Mouse (Mus musculus): ENCODE data around the gene Blvrb. TPM values are rescaled to one million over a fixed set of nuclear protein-coding genes. Genes with fewer than 3 reads are reported as not detected.

Blvrb gene
- polyA plus RNA-seq, 1 experiment from 2014 or later = 17.1 TPM

GRCm38 (mm10) chr7:27428002-27428401, 19.8 kb upstream of the Blvrb start:
- WGBS = 84% methylated on average over 11 of the region's 11 CpGs
- no peak for ATAC-seq (replicated peaks)
- no peak overlapping the region for H3K27ac ChIP-seq (replicated peaks)
- H3K9me3 ChIP-seq = 0 out of 2 replicates have a peak, but pooled peaks cover 2% of the 10 kb centered on the region
- no peak overlapping the region for H3K4me3 ChIP-seq
- peaks cover 6% of the 10 kb centered on the region; the same call in 1 of the 2 replicates for H3K36me3 ChIP-seq
- H3K4me1 ChIP-seq = no peaks in the 10 kb centered on the region
- no peak overlapping the region for H3K9ac ChIP-seq (replicated peaks)
- no peaks in the 10 kb centered on the region for H3K27me3 ChIP-seq
- no peak overlapping the region for H3K4me2 ChIP-seq (replicated peaks)

GRCm38 (mm10) chr7:27429135-27429534, 18.6 kb upstream of the Blvrb start:
- ATAC-seq (replicated peaks) = no peak
- H3K27ac ChIP-seq (replicated peaks) = no peak overlapping the region
- 63% methylated on average over 2 of the region's 2 CpGs for WGBS

GRCm38 (mm10) chr7:27433349-27433748, 14.4 kb upstream of the Blvrb start:
- no peak for ATAC-seq (replicated peaks)
- Histone ChIP-seq H3K4me2 (replicated peaks) (no peak overlapping the region), H3K9me3 (0 out of 2 replicates have a peak, but pooled peaks cover 2% of the 10 kb centered on the region), H3K27me3 (peaks cover 16% of the 10 kb centered on the region; the same call in 1 of the 2 replicates), H3K9ac (replicated peaks) (no peak overlapping the region), H3K4me1 (no peaks in the 10 kb centered on the region), H3K4me3 (no peak overlapping the region), H3K27ac (replicated peaks) (no peak overlapping the region), H3K36me3 (peaks cover 4% of the 10 kb centered on the region; the same call in 1 of the 2 replicates)
- whole genome bisulfite sequencing = 34% methylated on average over 10 of the region's 10 CpGs

More at GRCm38 (mm10) chr7:27429135-27429534, 18.6 kb upstream of the Blvrb start:
- Histone ChIP-seq H3K9me3 (0 out of 2 replicates have a peak, but pooled peaks cover 2% of the 10 kb centered on the region), H3K4me2 (replicated peaks) (no peak overlapping the region), H3K27me3 (0 out of 2 replicates have a peak, but pooled peaks cover 3% of the 10 kb centered on the region), H3K4me3 (no peak overlapping the region), H3K4me1 (no peaks in the 10 kb centered on the region), H3K9ac (replicated peaks) (no peak overlapping the region), H3K36me3 (peaks cover 4% of the 10 kb centered on the region; the same call in 1 of the 2 replicates)

GRCm38 (mm10) chr7:27433794-27434193, 14.0 kb upstream of the Blvrb start:
- H3K4me3 ChIP-seq = no peak overlapping the region
- no peak overlapping the region for H3K4me2 ChIP-seq (replicated peaks)
- H3K9ac ChIP-seq (replicated peaks) = no peak overlapping the region
- peaks cover 4% of the 10 kb centered on the region; the same call in 1 of the 2 replicates for H3K36me3 ChIP-seq
- H3K27me3 ChIP-seq = peaks cover 16% of the 10 kb centered on the region; the same call in 1 of the 2 replicates
- 16% methylated on average over 10 of the region's 10 CpGs for WGBS
- H3K27ac ChIP-seq (replicated peaks) = no peak overlapping the region
- H3K9me3 ChIP-seq = 0 out of 2 replicates have a peak, but pooled peaks cover 2% of the 10 kb centered on the region
- no peak for ATAC-seq (replicated peaks)
- H3K4me1 ChIP-seq = no peaks in the 10 kb centered on the region

GRCm38 (mm10) chr7:27437544-27437943, 10.2 kb upstream of the Blvrb start:
- WGBS = 58% methylated on average over 5 of the region's 5 CpGs
- Histone ChIP-seq H3K27ac (replicated peaks) (no peak overlapping the region), H3K4me2 (replicated peaks) (no peak overlapping the region), H3K9ac (replicated peaks) (no peak overlapping the region), H3K36me3 (no peaks in the 10 kb centered on the region; the same call in 1 of the 2 replicates), H3K9me3 (no peaks in the 10 kb centered on the region), H3K4me1 (no peaks in the 10 kb centered on the region), H3K4me3 (no peak overlapping the region), H3K27me3 (peaks cover 16% of the 10 kb centered on the region; the same call in 1 of the 2 replicates)
- no peak for ATAC-seq (replicated peaks)

- Histone ChIP-seq H3K27me3 (peaks cover 7% of the 10 kb centered on the region; the same call in 1 of the 2 replicates), H3K27ac (replicated peaks) (no peak overlapping the region), H3K9ac (replicated peaks) (no peak overlapping the region), H3K4me1 (no peaks in the 10 kb centered on the region), H3K9me3 (no peaks in the 10 kb centered on the region), H3K36me3 (no peaks in the 10 kb centered on the region; the same call in 1 of the 2 replicates), H3K4me2 (replicated peaks) (no peak overlapping the region), H3K4me3 (no peak overlapping the region)
- 84% methylated on average over 4 of the region's 4 CpGs for WGBS
- no peak for ATAC-seq (replicated peaks)
These were observed 7.8 kb upstream of the Blvrb start for GRCm38 (mm10) chr7:27440014-27440413.

GRCm38 (mm10) chr7:27446051-27446450, 1.7 kb upstream of the Blvrb start:
- Histone ChIP-seq H3K27ac (replicated peaks) (peak overlapping the region; percentile 53), H3K36me3 (no peaks in the 10 kb centered on the region), H3K4me2 (replicated peaks) (peak overlapping the region; percentile 73), H3K4me3 (peak overlapping the region; percentile 51), H3K27me3 (no peaks in the 10 kb centered on the region), H3K9me3 (no peaks in the 10 kb centered on the region), H3K4me1 (peaks cover 12% of the 10 kb centered on the region; the same call in 1 of the 2 replicates), H3K9ac (replicated peaks) (peak overlapping the region; percentile 72)
- ATAC-seq (replicated peaks) = no peak
- WGBS = 2% methylated on average over 15 of the region's 18 CpGs

GRCm38 (mm10) chr7:27446521-27447418, 1.0 kb upstream of the Blvrb start:
- Histone ChIP-seq H3K4me1 (peaks cover 12% of the 10 kb centered on the region; the same call in 1 of the 2 replicates), H3K36me3 (no peaks in the 10 kb centered on the region), H3K4me2 (replicated peaks) (peak overlapping the region; percentile 73), H3K9me3 (no peaks in the 10 kb centered on the region), H3K9ac (replicated peaks) (peak overlapping the region; percentile 72), H3K27me3 (no peaks in the 10 kb centered on the region), H3K4me3 (peak overlapping the region; percentile 51), H3K27ac (replicated peaks) (peak overlapping the region; percentile 53)
- 6% methylated on average over 48 of the region's 53 CpGs for WGBS
- peak; percentile 52 for ATAC-seq (replicated peaks)

GRCm38 (mm10) chr7:27448421-27449206, 836 bp downstream of the Blvrb start:
- no peak overlapping the region for H3K9ac ChIP-seq (replicated peaks)
- WGBS = 58% methylated on average over 15 of the region's 15 CpGs
- H3K9me3 ChIP-seq = no peaks in the 10 kb centered on the region
- H3K27me3 ChIP-seq = no peaks in the 10 kb centered on the region
- H3K4me2 ChIP-seq (replicated peaks) = peak overlapping the region; percentile 73
- no peak; the same call in 1 of the 2 replicates for ATAC-seq (replicated peaks)
- H3K36me3 ChIP-seq = no peaks in the 10 kb centered on the region
- peak overlapping the region; percentile 51 for H3K4me3 ChIP-seq
- no peak overlapping the region for H3K27ac ChIP-seq (replicated peaks)
- peaks cover 12% of the 10 kb centered on the region; the same call in 1 of the 2 replicates for H3K4me1 ChIP-seq

GRCm38 (mm10) chr7:27449256-27449862, 1.6 kb downstream of the Blvrb start:
- Histone ChIP-seq H3K9ac (replicated peaks) (no peak overlapping the region), H3K36me3 (no peaks in the 10 kb centered on the region), H3K4me1 (peaks cover 12% of the 10 kb centered on the region; the same call in 1 of the 2 replicates), H3K9me3 (no peaks in the 10 kb centered on the region), H3K4me2 (replicated peaks) (no peak overlapping the region), H3K27me3 (no peaks in the 10 kb centered on the region), H3K27ac (replicated peaks) (no peak overlapping the region), H3K4me3 (no peak overlapping the region)
- 62% methylated on average over 10 of the region's 10 CpGs for WGBS
- ATAC-seq (replicated peaks) = no peak

- ATAC-seq (replicated peaks) = no peak
- no peak overlapping the region for H3K27ac ChIP-seq (replicated peaks)
- H3K4me1 ChIP-seq = 0 out of 2 replicates have a peak, but pooled peaks cover 9% of the 10 kb centered on the region
- WGBS = 95% methylated on average over 2 of the region's 2 CpGs
- no peak overlapping the region for H3K9ac ChIP-seq (replicated peaks)
- H3K9me3 ChIP-seq = no peaks in the 10 kb centered on the region
- no peak overlapping the region for H3K4me3 ChIP-seq
- no peaks in the 10 kb centered on the region for H3K36me3 ChIP-seq
- H3K27me3 ChIP-seq = no peaks in the 10 kb centered on the region
- H3K4me2 ChIP-seq (replicated peaks) = no peak overlapping the region
These were observed 3.6 kb downstream of the Blvrb start for GRCm38 (mm10) chr7:27451359-27451758.

Data from forebrain, embryonic 15.5 days (tissue).